Mouse (Mus musculus): ENCODE measurements around the gene Thap11. TPM values are rescaled to one million over a fixed set of nuclear protein-coding genes. Genes with fewer than 3 reads are reported as not detected.

The Thap11 gene
- total RNA-seq, 2 experiments from 2014 or later: 34.7 to 38.5 TPM

GRCm38 (mm10) chr8:105890870-105891269 is 35.9 kb downstream of the Thap11 start:
- peak; percentile 53 to 74 for DNase-seq (ENCODE audit: low spot score in 2 of 2)
- intact Hi-C loops (cut with DNase I): loop anchor here (5.0 kb wide), 1 partner anchor 41 kb away; the partner anchor contains the start of gene Ctrl

GRCm38 (mm10) chr8:105892432-105892831 is 37.5 kb downstream of the Thap11 start:
- DNase-seq (ENCODE audit: low spot score in 2 of 2): peak; percentile 55 to 60
- intact Hi-C loops (cut with DNase I): loop anchor here (5.0 kb wide), 1 partner anchor 40 kb away; the partner anchor contains the start of gene Ctrl

- DNase-seq (ENCODE audit: low spot score in 2 of 2): peak; percentile 81 to 90
- intact Hi-C loops (cut with DNase I): loop anchor here (5.0 kb wide), 1 partner anchor 39 kb away; the partner anchor contains the start of gene Ctrl
Measured at GRCm38 (mm10) chr8:105893339-105893738, 38.4 kb downstream of the Thap11 start, which contains the start of gene Nrn1l. Nrn1l (plus strand) TSS chr8:105893567.

GRCm38 (mm10) chr8:105897801-105898480 is 43.0 kb downstream of the Thap11 start:
- DNase-seq (ENCODE audit: low spot score in 2 of 2): no peak
- intact Hi-C loops (cut with DNase I): no loop called here

GRCm38 (mm10) chr8:105900180-105900940 is 45.4 kb downstream of the Thap11 start, which contains the start of gene Pskh1:
Pskh1 (plus strand) TSS chr8:105900441.
- intact Hi-C loops (cut with DNase I): no loop called here
- peak; percentile 87 to 93 for DNase-seq (ENCODE audit: low spot score in 2 of 2)

- intact Hi-C loops (cut with DNase I): no loop called here
- DNase-seq (ENCODE audit: low spot score in 2 of 2): no peak
Measured at GRCm38 (mm10) chr8:105900941-105901616, 46.1 kb downstream of the Thap11 start.

Other genes with a start within 250 kb of the Thap11 start
- 10 to 100 TPM; 81.0 to 81.3 TPM for gene Ripor1, start 249.9 kb upstream of the Thap11 start, total RNA-seq (2021)
- 10 to 100 TPM; 57.5 to 58.9 TPM for gene Ctcf, start 218.6 kb upstream of the Thap11 start, total RNA-seq (2021)
- gene Agrp, start 217.7 kb upstream of the Thap11 start, total RNA-seq (2021): under 1 TPM in 1 of 2 experiments, not detected in 1; 0.51 TPM
- 10 to 100 TPM; 55.4 to 56.2 TPM for gene Carmil2, start 168.9 kb upstream of the Thap11 start, total RNA-seq (2021)
- 10 to 100 TPM; 46.1 to 47.9 TPM for gene Acd, start 154.0 kb upstream of the Thap11 start, total RNA-seq (2021)
- 10 to 100 TPM; 45.6 to 49.5 TPM for gene Pard6a, start 154.0 kb upstream of the Thap11 start, total RNA-seq (2021)
- under 1 TPM in 1 of 2 experiments, not detected in 1; 0.78 TPM for gene 4933405L10Rik, start 147.5 kb upstream of the Thap11 start, total RNA-seq (2021)
- gene Enkd1, start 146.9 kb upstream of the Thap11 start, total RNA-seq (2021): 10 to 100 TPM in 1 of 2 experiments, 1 to 10 TPM in 1; 10.0 to 12.3 TPM
- gene Gfod2, start 96.5 kb upstream of the Thap11 start, total RNA-seq (2021): 10 to 100 TPM; 20.6 to 20.9 TPM
- gene Ranbp10, start 27.8 kb upstream of the Thap11 start, total RNA-seq (2021): 10 to 100 TPM; 24.6 to 26.4 TPM
- under 1 TPM in 1 of 2 experiments, not detected in 1; 0.18 TPM for gene Tsnaxip1, start 27.4 kb upstream of the Thap11 start, total RNA-seq (2021)
- gene Cenpt, start 1.9 kb upstream of the Thap11 start, total RNA-seq (2021): 10 to 100 TPM; 17.6 to 17.7 TPM
- gene Nutf2, start 5.4 kb downstream of the Thap11 start, total RNA-seq (2021): 10 to 100 TPM; 33.4 to 35.9 TPM
- 10 to 100 TPM; 59.8 to 62.1 TPM for gene Edc4, start 25.7 kb downstream of the Thap11 start, total RNA-seq (2021)
- gene Nrn1l, start 38.4 kb downstream of the Thap11 start, total RNA-seq (2021): 1 to 10 TPM; 1.8 to 2.2 TPM
- 1 to 10 TPM; 7.4 to 7.5 TPM for gene Pskh1, start 45.3 kb downstream of the Thap11 start, total RNA-seq (2021)
- 1 to 10 TPM; 1.0 to 1.1 TPM for gene Ctrl, start 78.7 kb downstream of the Thap11 start, total RNA-seq (2021)
- 10 to 100 TPM; 80.7 TPM for gene Psmb10, start 83.3 kb downstream of the Thap11 start, total RNA-seq (2021)
- 10 to 100 TPM; 20.0 to 21.9 TPM for gene Lcat, start 88.2 kb downstream of the Thap11 start, total RNA-seq (2021)
- gene Slc12a4, start 111.0 kb downstream of the Thap11 start, total RNA-seq (2021): 10 to 100 TPM; 19.2 to 21.3 TPM
- gene Dpep3, start 124.3 kb downstream of the Thap11 start, total RNA-seq (2021): not detected
- gene Dus2, start 136.2 kb downstream of the Thap11 start, total RNA-seq (2021): 10 to 100 TPM; 15.9 to 18.2 TPM
- gene Dpep2nb, start 150.8 kb downstream of the Thap11 start, total RNA-seq (2021): not detected
- 10 to 100 TPM; 13.4 to 13.8 TPM for gene Ddx28, start 156.8 kb downstream of the Thap11 start, total RNA-seq (2021)
- gene Nfatc3, start 203.7 kb downstream of the Thap11 start, total RNA-seq (2021): 1 to 10 TPM; 9.2 to 9.7 TPM